Mouse (Mus musculus) kidney, adult 2 months (tissue): Measurements from ENCODE around the gene Dcaf8.

Source experiments
- CTCF ChIP-seq: fragments of 200-500 bp; conservative IDR thresholded peaks from 2 replicates; pipeline ENCODE4 v1.5.1; 2011; ENCODE audit warnings: low read depth, mild to moderate bottlenecking, control low read depth, low read length, moderate library complexity, mixed read lengths; ENCODE audit not compliant: insufficient read depth, insufficient read length
- POLR2A ChIP-seq: fragments of 200-500 bp; IDR thresholded peaks from one replicate; pipeline ENCODE4 v1.6.1; 2011; ENCODE audit warnings: low read depth, low read length, control low read depth

DNA sequence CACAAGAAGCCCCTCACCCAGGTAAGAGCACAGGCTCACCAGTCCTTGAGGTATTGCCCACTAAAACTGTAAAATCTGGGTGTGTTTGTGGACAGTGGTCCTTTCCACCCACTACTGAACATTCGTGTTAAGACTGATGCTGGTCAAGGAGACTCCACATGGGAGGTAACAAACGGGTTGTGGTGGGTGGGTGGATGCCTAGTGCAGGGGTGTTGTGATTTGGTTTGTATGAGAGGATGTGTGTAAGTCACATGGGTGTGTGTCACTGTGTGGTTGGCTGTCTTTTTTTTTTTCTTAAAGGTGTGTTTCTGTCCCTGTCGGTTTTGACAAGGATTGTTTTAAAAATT lies 57.8 kb downstream of the Dcaf8 start:
- no peak for TF ChIP-seq CTCF
- TF ChIP-seq POLR2A: no peak
